Mouse (Mus musculus) CD4-positive, CD25-positive, alpha-beta regulatory T cell, adult 9 weeks (primary cell): ENCODE results near the gene Sult4a1. TPM values are rescaled to one million over a fixed set of nuclear protein-coding genes. Genes with fewer than 3 reads are reported as not detected.

Source experiments
- polyA plus RNA-seq: library from polyadenylated mRNA; unstranded; fragments of 100-300 nt; shearing (Covaris generic); gene quantifications from one replicate; pipeline ENCODE4 v1.2.1, GENCODE M21; 2017

The Sult4a1 gene
- not detected for polyA plus RNA-seq

GRCm38 (mm10) chr15:84105105-84105923, at the start of gene Sult4a1:
Gene Sult4a1 (minus strand): TSS chr15:84105754.

GRCm38 (mm10) chr15:84123075-84123474, 17.5 kb upstream of the Sult4a1 start, which contains the start of gene Pnpla5:
Gene Pnpla5 (minus strand): TSS chr15:84123175.

GRCm38 (mm10) chr15:84065140-84065539, 40.4 kb downstream of the Sult4a1 start, which contains the start of gene Efcab6:
Gene Efcab6 (minus strand): TSS chr15:84065379.

Other genes starting within 250 kb of the Sult4a1 start
- gene Efcab6, start 40.4 kb downstream of the Sult4a1 start, polyA plus RNA-seq, result not detected
- gene Pnpla5, start 17.4 kb upstream of the Sult4a1 start, polyA plus RNA-seq, result not detected
- not detected for gene Pnpla3, start 62.1 kb upstream of the Sult4a1 start, polyA plus RNA-seq
- 139 TPM for gene Samm50, start 86.5 kb upstream of the Sult4a1 start, polyA plus RNA-seq
- gene Parvb, start 126.3 kb upstream of the Sult4a1 start, polyA plus RNA-seq, result 1.6 TPM
- 160 TPM for gene Parvg, start 218.3 kb upstream of the Sult4a1 start, polyA plus RNA-seq